Comparison of ENCODE assay signal across 9 mouse cellular contexts in the genomic region with DNA sequence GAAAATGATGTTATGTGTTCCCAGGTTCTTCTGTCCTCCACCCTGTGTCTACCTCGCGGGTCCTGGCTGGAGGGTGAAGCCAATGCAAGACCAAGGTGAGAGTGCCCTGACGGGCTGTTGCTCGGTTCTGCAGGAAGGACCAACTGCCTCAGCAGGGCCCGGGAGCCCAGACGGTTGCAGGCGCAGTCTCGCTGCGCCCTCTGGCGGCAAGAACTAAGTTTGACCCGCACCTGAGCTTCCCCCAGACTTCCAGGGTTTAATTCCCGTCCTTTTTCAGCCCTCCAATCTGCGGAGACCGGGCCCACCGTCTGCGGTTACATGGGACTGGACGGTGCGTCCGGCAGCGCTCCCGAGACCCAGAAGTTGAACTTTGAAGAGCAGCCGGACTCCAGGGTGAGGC. TPM values are rescaled to one million over a fixed set of nuclear protein-coding genes. Genes with fewer than 3 reads are reported as not detected.
DNase-seq lines count a peak whose midpoint lies in the region; ATAC-seq and TF ChIP-seq lines count a peak whose summit lies in the region.
"Had no signal": no experiment of that assay in that cellular context is flagged by ENCODE, and none has a peak within 500 bp of the region (broad histone marks: within the 10 kb centered on the region; RNA-seq: fewer than 3 reads in every experiment).

No protein-coding gene starts in this region.

- H3K4me1 ChIP-seq in midbrain, embryonic 11.5 days (ENCODE audit: control insufficient read depth, insufficient read depth, low read length): 0 out of 2 replicates have a peak, but pooled peaks cover 5% of the 10 kb centered on the region
- H3K4me1 ChIP-seq in midbrain, embryonic 16.5 days (ENCODE audit: control insufficient read depth, insufficient read depth, low read length): peaks cover 7% of the 10 kb centered on the region; the same call in 1 of the 2 replicates
- no peaks in the 10 kb centered on the region for H3K4me1 ChIP-seq in forebrain, postnatal 0 days (ENCODE audit: insufficient read depth)
- peaks cover 13% of the 10 kb centered on the region for H3K4me1 ChIP-seq in hindbrain, embryonic 15.5 days (replicated peaks)

- no peak overlapping the region for H3K27ac ChIP-seq in midbrain, embryonic 11.5 days (ENCODE audit: low read depth, low read length)
- H3K27ac ChIP-seq in midbrain, embryonic 16.5 days (ENCODE audit: low read length): no peak overlapping the region
- H3K27ac ChIP-seq in forebrain, postnatal 0 days (ENCODE audit: low read depth, low read length): no peak overlapping the region
- H3K27ac ChIP-seq in hindbrain, embryonic 15.5 days (replicated peaks): no peak overlapping the region
- H3K27ac ChIP-seq in left cerebral cortex, adult 2 months: no peak overlapping the region
- H3K27ac ChIP-seq: neural tube, embryonic 12.5 days had no signal

- H3K4me2 ChIP-seq in midbrain, embryonic 11.5 days: no peak overlapping the region
- no peak overlapping the region for H3K4me2 ChIP-seq in midbrain, embryonic 16.5 days (ENCODE audit: low read length)
- H3K4me2 ChIP-seq in forebrain, postnatal 0 days (ENCODE audit: low read depth): no peak overlapping the region
- peak overlapping the region; percentile 17; the same call in 1 of the 2 replicates for H3K4me2 ChIP-seq in hindbrain, embryonic 15.5 days
- H3K4me2 ChIP-seq: neural tube, embryonic 12.5 days had no signal

- TF ChIP-seq CTCF in forebrain, postnatal 0 days (IDR thresholded peaks at IDR 0.05; ENCODE audit: low read depth): peak; percentile 90
- peak; percentile 89 for TF ChIP-seq CTCF in left cerebral cortex, adult 2 months (IDR thresholded peaks at IDR 0.05)

- no peak overlapping the region for H3K4me3 ChIP-seq in midbrain, embryonic 11.5 days (ENCODE audit: low read depth, low read length)
- H3K4me3 ChIP-seq in midbrain, embryonic 16.5 days (ENCODE audit: low read depth, low read length): no peak overlapping the region
- no peak overlapping the region for H3K4me3 ChIP-seq in forebrain, postnatal 0 days (ENCODE audit: low read depth, low read length)
- no peak overlapping the region for H3K4me3 ChIP-seq in hindbrain, embryonic 15.5 days
- H3K4me3 ChIP-seq in left cerebral cortex, adult 2 months: no peak overlapping the region
- H3K4me3 ChIP-seq: neural tube, embryonic 12.5 days had no signal

- peak; percentile 97 for DNase-seq in midbrain, embryonic 11.5 days (ENCODE audit: low spot score, missing footprints)
- peak; percentile 65 to 80 for DNase-seq in cerebellum, adult 18-20 months
- peak; percentile 81 for DNase-seq in forebrain, postnatal 0 days
- peak; percentile 70 to 76 for DNase-seq in left cerebral cortex, adult 2 months (ENCODE audit: extremely low spot score in 1 of 2, low spot score in 2 of 2)
- DNase-seq in mesoderm, embryonic 11.5 days (ENCODE audit: low read depth, low spot score): peak; percentile 88
- DNase-seq in spleen, postnatal 4 days (ENCODE audit: low spot score in 2 of 2): peak; percentile 43 to 82

- H3K9me3 ChIP-seq in midbrain, embryonic 11.5 days (ENCODE audit: control insufficient read depth, low read length): no peaks in the 10 kb centered on the region
- no peaks in the 10 kb centered on the region for H3K9me3 ChIP-seq in midbrain, embryonic 16.5 days (replicated peaks; ENCODE audit: control insufficient read depth, low read length, poor library complexity, severe bottlenecking)
- H3K9me3 ChIP-seq in forebrain, postnatal 0 days (ENCODE audit: low read length): no peaks in the 10 kb centered on the region
- no peaks in the 10 kb centered on the region for H3K9me3 ChIP-seq in hindbrain, embryonic 15.5 days
- H3K9me3 ChIP-seq: neural tube, embryonic 12.5 days had no signal

- peaks cover 66% of the 10 kb centered on the region for H3K27me3 ChIP-seq in midbrain, embryonic 11.5 days (ENCODE audit: control insufficient read depth, insufficient read depth, low read length)
- peaks cover 74% of the 10 kb centered on the region for H3K27me3 ChIP-seq in midbrain, embryonic 16.5 days (ENCODE audit: control insufficient read depth, insufficient read depth, low read depth, low read length)
- peaks cover 31% of the 10 kb centered on the region for H3K27me3 ChIP-seq in forebrain, postnatal 0 days (ENCODE audit: insufficient read depth, low read length)
- peaks cover 85% of the 10 kb centered on the region for H3K27me3 ChIP-seq in hindbrain, embryonic 15.5 days

- intact Hi-C loops in left cerebral cortex, adult 2 months (cut with DNase I): loop anchor here (1.0 to 2.0 kb wide), 2 partner anchors 271 to 304 kb away; no protein-coding TSS in a partner anchor

- H3K36me3 ChIP-seq in midbrain, embryonic 11.5 days (ENCODE audit: control insufficient read depth, insufficient read depth, low read length): no peaks in the 10 kb centered on the region
- no peaks in the 10 kb centered on the region for H3K36me3 ChIP-seq in midbrain, embryonic 16.5 days (ENCODE audit: control insufficient read depth, insufficient read depth, low read length)
- H3K36me3 ChIP-seq in forebrain, postnatal 0 days (ENCODE audit: insufficient read depth): no peaks in the 10 kb centered on the region
- H3K36me3 ChIP-seq in hindbrain, embryonic 15.5 days: no peaks in the 10 kb centered on the region
- H3K36me3 ChIP-seq: neural tube, embryonic 12.5 days had no signal

- WGBS in midbrain, embryonic 11.5 days: 2% methylated on average over 22 of the region's 22 CpGs
- WGBS in midbrain, embryonic 16.5 days: 1% methylated on average over 22 of the region's 22 CpGs
- 1% methylated on average over 22 of the region's 22 CpGs for WGBS in forebrain, postnatal 0 days
- whole genome bisulfite sequencing in hindbrain, embryonic 15.5 days: 3% methylated on average over 22 of the region's 22 CpGs

- H3K9ac ChIP-seq in midbrain, embryonic 11.5 days (ENCODE audit: low read length): no peak overlapping the region
- H3K9ac ChIP-seq in midbrain, embryonic 16.5 days (ENCODE audit: low read depth, low read length): no peak overlapping the region
- no peak overlapping the region for H3K9ac ChIP-seq in forebrain, postnatal 0 days
- H3K9ac ChIP-seq in hindbrain, embryonic 15.5 days: no peak overlapping the region
- H3K9ac ChIP-seq: neural tube, embryonic 12.5 days had no signal

- ATAC-seq in midbrain, embryonic 11.5 days (ENCODE audit: low FRiP score): peak; percentile 66; the same call in 1 of the 2 replicates
- no peak for ATAC-seq in midbrain, embryonic 16.5 days
- ATAC-seq in forebrain, postnatal 0 days: 0 out of 2 replicates have a peak, but pooled peaks have one; percentile 46
- ATAC-seq in hindbrain, embryonic 15.5 days (ENCODE audit: low FRiP score, low read depth): no peak

RNA-seq across cellular contexts. Expression of a gene that starts 2.7 kb away (rescaled TPM):
- 0.10 and 0.23 TPM in 2 replicates for polyA plus RNA-seq in midbrain, embryonic 11.5 days (2014; fragmentation: Nextera tagmentation; extraction: Ambion mirVana)
- 0.93 and 1.1 TPM in 2 replicates for polyA plus RNA-seq in midbrain, embryonic 16.5 days (2015; fragmentation: Nextera tagmentation; extraction: Ambion mirVana)
- total RNA-seq in forebrain, postnatal 0 days (2014; rRNA removed): 6.2 and 6.3 TPM in 2 replicates
- polyA plus RNA-seq in forebrain, postnatal 0 days (2015; fragmentation: Nextera tagmentation; extraction: Ambion mirVana): 3.3 and 7.1 TPM in 2 replicates
- polyA plus RNA-seq in hindbrain, embryonic 15.5 days (2015; fragmentation: Nextera tagmentation; extraction: Ambion mirVana): 3.9 and 5.1 TPM in 2 replicates
- total RNA-seq in left cerebral cortex, adult 2 months (2021): 10 to 100 TPM; 10.4 to 11.0 TPM

RNA-seq across cellular contexts. Expression of a gene that starts 4.8 kb away (rescaled TPM):
- not detected in 2 replicates for polyA plus RNA-seq in midbrain, embryonic 11.5 days (2014; fragmentation: Nextera tagmentation; extraction: Ambion mirVana)
- polyA plus RNA-seq in midbrain, embryonic 16.5 days (2015; fragmentation: Nextera tagmentation; extraction: Ambion mirVana): 0.04 TPM in 1 of 2 replicates, not detected in the other
- 0.46 TPM in 1 of 2 replicates, not detected in the other for total RNA-seq in forebrain, postnatal 0 days (2014; rRNA removed)
- 0.17 and 0.33 TPM in 2 replicates for polyA plus RNA-seq in forebrain, postnatal 0 days (2015; fragmentation: Nextera tagmentation; extraction: Ambion mirVana)
- polyA plus RNA-seq in hindbrain, embryonic 15.5 days (2015; fragmentation: Nextera tagmentation; extraction: Ambion mirVana): 0.08 and 0.10 TPM in 2 replicates
- total RNA-seq in left cerebral cortex, adult 2 months (2021): under 1 TPM; 0.20 to 0.23 TPM

RNA-seq across cellular contexts. Expression of a gene that starts 18.8 kb away (rescaled TPM):
- 0.37 and 0.52 TPM in 2 replicates for polyA plus RNA-seq in midbrain, embryonic 11.5 days (2014; fragmentation: Nextera tagmentation; extraction: Ambion mirVana)
- not detected in 2 replicates for polyA plus RNA-seq in midbrain, embryonic 16.5 days (2015; fragmentation: Nextera tagmentation; extraction: Ambion mirVana)
- total RNA-seq in forebrain, postnatal 0 days (2014; rRNA removed): not detected in 2 replicates
- 0.71 and 0.77 TPM in 2 replicates for polyA plus RNA-seq in forebrain, postnatal 0 days (2015; fragmentation: Nextera tagmentation; extraction: Ambion mirVana)
- polyA plus RNA-seq in hindbrain, embryonic 15.5 days (2015; fragmentation: Nextera tagmentation; extraction: Ambion mirVana): 0.25 and 0.65 TPM in 2 replicates
- total RNA-seq in left cerebral cortex, adult 2 months (2021): not detected
- polyA plus RNA-seq: neural tube, embryonic 12.5 days had no signal

RNA-seq across cellular contexts. Expression of a gene that starts 36.0 kb away (rescaled TPM):
- 9.7 and 9.9 TPM in 2 replicates for polyA plus RNA-seq in midbrain, embryonic 11.5 days (2014; fragmentation: Nextera tagmentation; extraction: Ambion mirVana)
- polyA plus RNA-seq in midbrain, embryonic 16.5 days (2015; fragmentation: Nextera tagmentation; extraction: Ambion mirVana): 6.3 and 8.7 TPM in 2 replicates
- total RNA-seq in forebrain, postnatal 0 days (2014; rRNA removed): 11.8 and 14.0 TPM in 2 replicates
- 8.0 and 16.5 TPM in 2 replicates for polyA plus RNA-seq in forebrain, postnatal 0 days (2015; fragmentation: Nextera tagmentation; extraction: Ambion mirVana)
- 9.4 and 10.4 TPM in 2 replicates for polyA plus RNA-seq in hindbrain, embryonic 15.5 days (2015; fragmentation: Nextera tagmentation; extraction: Ambion mirVana)
- 10 to 100 TPM; 78.7 to 93.2 TPM for total RNA-seq in left cerebral cortex, adult 2 months (2021)

RNA-seq across cellular contexts. Expression of a gene that starts 49.1 kb away (rescaled TPM):
- polyA plus RNA-seq in midbrain, embryonic 11.5 days (2014; fragmentation: Nextera tagmentation; extraction: Ambion mirVana): 62.0 and 63.6 TPM in 2 replicates
- polyA plus RNA-seq in midbrain, embryonic 16.5 days (2015; fragmentation: Nextera tagmentation; extraction: Ambion mirVana): 86.7 and 90.0 TPM in 2 replicates
- 88.0 and 167 TPM in 2 replicates for total RNA-seq in forebrain, postnatal 0 days (2014; rRNA removed)
- polyA plus RNA-seq in forebrain, postnatal 0 days (2015; fragmentation: Nextera tagmentation; extraction: Ambion mirVana): 105 and 110 TPM in 2 replicates
- polyA plus RNA-seq in hindbrain, embryonic 15.5 days (2015; fragmentation: Nextera tagmentation; extraction: Ambion mirVana): 82.7 and 88.2 TPM in 2 replicates
- total RNA-seq in left cerebral cortex, adult 2 months (2021): 10 to 100 TPM; 40.8 to 41.3 TPM

Comparison
In these comparisons a context has a peak if more than half of its experiments do, and no peak if none do; other contexts are left out.
1. ATAC-seq: peak in midbrain, embryonic 11.5 days (single experiment) and forebrain, postnatal 0 days (single experiment); none in midbrain, embryonic 16.5 days (single experiment) and hindbrain, embryonic 15.5 days (single experiment).
2. Peak in every context shown above with its lines, with median percentiles within 50 percentile points of each other: DNase-seq.